Mouse (Mus musculus): ENCODE measurements around the gene BC005537.

DNA sequence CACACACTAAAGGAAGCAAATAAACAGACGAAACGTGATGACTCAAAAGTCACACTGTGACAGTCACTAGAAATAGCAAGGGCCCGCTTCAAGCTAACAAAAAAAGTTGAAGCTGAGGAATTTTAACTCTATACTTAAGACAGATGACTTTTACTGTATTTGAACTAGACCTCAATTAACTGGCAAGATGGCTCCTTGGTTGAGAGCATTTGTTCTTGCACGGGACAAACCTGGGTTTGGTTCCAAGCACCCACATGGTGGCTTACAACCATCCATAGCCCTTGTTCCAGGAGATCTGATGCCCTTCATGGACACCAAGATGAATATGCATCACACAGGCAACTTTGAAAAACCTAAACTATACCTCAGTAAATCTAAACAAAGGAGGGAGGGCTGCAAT lies 39.2 kb upstream of the BC005537 start:
- TF ChIP-seq USF1 (IDR thresholded peaks at IDR 0.05; ENCODE audit: low read depth) (no peak), CEBPB (IDR thresholded peaks at IDR 0.05; ENCODE audit: insufficient read depth, poor library complexity, severe bottlenecking) (no peak), POLR2A (IDR thresholded peaks at IDR 0.05; ENCODE audit: insufficient read length, low read depth) (no peak), POLR2AphosphoS2 (IDR thresholded peaks at IDR 0.05; ENCODE audit: insufficient read length, low read depth) (no peak), TCF3 (IDR thresholded peaks at IDR 0.05; ENCODE audit: insufficient read length, low read depth) (no peak), MYOD1 (IDR thresholded peaks at IDR 0.05; ENCODE audit: control insufficient read depth in 1 of 3, insufficient read length in 2 of 3, low read depth in 2 of 3) (no peak)

Data from myocyte (in vitro differentiated cells).